Mouse (Mus musculus) embryonic fibroblast, embryonic 13.5 days (primary cell): ENCODE results near the gene Tmprss5.

Source experiments
- CTCF ChIP-seq: IDR thresholded peaks from 2 replicates; pipeline ENCODE4 v1.5.1; 2011; ENCODE audit warnings: mild to moderate bottlenecking, control low read depth, low read length, moderate library complexity, borderline replicate concordance; ENCODE audit not compliant: insufficient read depth
- POLR2A ChIP-seq: IDR thresholded peaks from 2 replicates; pipeline ENCODE4 v1.6.1; 2011; ENCODE audit warnings: low read depth, mild to moderate bottlenecking, control low read depth, low read length, moderate library complexity

- TF ChIP-seq CTCF (no peak), POLR2A (no peak)
These were observed 6.3 kb downstream of the Tmprss5 start for GRCm38 (mm10) chr9:49087317-49087716.
